Mouse (Mus musculus): Measurements from ENCODE around the gene Mfng. TPM values are rescaled to one million over a fixed set of nuclear protein-coding genes. Genes with fewer than 3 reads are reported as not detected.

The Mfng gene
- polyA plus RNA-seq, 1 experiment from 2014 or later, result 93.7 TPM

- H3K36me3 ChIP-seq, result no peaks in the 10 kb centered on the region
- no peak overlapping the region for H3K4me3 ChIP-seq (replicated peaks)
- H3K9ac ChIP-seq (replicated peaks), result no peak overlapping the region
- no peaks in the 10 kb centered on the region; the same call in 1 of the 2 replicates for H3K27me3 ChIP-seq
- H3K27ac ChIP-seq, result no peak overlapping the region
- peaks cover 10% of the 10 kb centered on the region; the same call in 1 of the 2 replicates for H3K4me1 ChIP-seq (replicated peaks)
- ATAC-seq, result no peak
- no peaks in the 10 kb centered on the region for H3K9me3 ChIP-seq
- 75% methylated on average over 9 of the region's 9 CpGs for WGBS
- no peak overlapping the region for H3K4me2 ChIP-seq (replicated peaks)
Measured at GRCm38 (mm10) chr15:78786411-78786818, 13.1 kb upstream of the Mfng start.

- Histone ChIP-seq H3K4me1 (replicated peaks) (peaks cover 10% of the 10 kb centered on the region; the same call in 1 of the 2 replicates), H3K27me3 (no peaks in the 10 kb centered on the region; the same call in 1 of the 2 replicates), H3K4me3 (replicated peaks) (no peak overlapping the region), H3K4me2 (replicated peaks) (no peak overlapping the region), H3K9me3 (no peaks in the 10 kb centered on the region), H3K27ac (no peak overlapping the region), H3K9ac (replicated peaks) (0 out of 2 replicates have a peak overlapping the region, but pooled peaks have one; percentile 19), H3K36me3 (no peaks in the 10 kb centered on the region)
- WGBS, result 18% methylated on average over 7 of the region's 7 CpGs
- peak; percentile 50 for ATAC-seq
Measured at GRCm38 (mm10) chr15:78785961-78786360, 12.7 kb upstream of the Mfng start.

- Histone ChIP-seq H3K27me3 (no peaks in the 10 kb centered on the region), H3K36me3 (no peaks in the 10 kb centered on the region), H3K27ac (no peak overlapping the region), H3K9ac (replicated peaks) (no peak overlapping the region), H3K4me2 (replicated peaks) (no peak overlapping the region), H3K9me3 (no peaks in the 10 kb centered on the region), H3K4me1 (replicated peaks) (peaks cover 10% of the 10 kb centered on the region; the same call in 1 of the 2 replicates), H3K4me3 (replicated peaks) (no peak overlapping the region)
- 90% methylated on average over 7 of the region's 7 CpGs for WGBS
- no peak for ATAC-seq
Measured at GRCm38 (mm10) chr15:78785258-78785657, 12.0 kb upstream of the Mfng start.

- Histone ChIP-seq H3K9me3 (no peaks in the 10 kb centered on the region), H3K4me3 (replicated peaks) (no peak overlapping the region), H3K4me1 (replicated peaks) (peaks cover 10% of the 10 kb centered on the region; the same call in 1 of the 2 replicates), H3K9ac (replicated peaks) (no peak overlapping the region), H3K4me2 (replicated peaks) (no peak overlapping the region), H3K36me3 (no peaks in the 10 kb centered on the region), H3K27ac (no peak overlapping the region), H3K27me3 (no peaks in the 10 kb centered on the region)
- no peak for ATAC-seq
- WGBS, result 68% methylated on average over 5 of the region's 5 CpGs
Measured at GRCm38 (mm10) chr15:78784520-78784919, 11.2 kb upstream of the Mfng start.

GRCm38 (mm10) chr15:78782348-78783103, 9.3 kb upstream of the Mfng start:
- H3K9ac ChIP-seq (replicated peaks), result no peak overlapping the region
- no peak for ATAC-seq
- H3K9me3 ChIP-seq, result no peaks in the 10 kb centered on the region
- WGBS, result 69% methylated on average over 14 of the region's 14 CpGs
- no peaks in the 10 kb centered on the region for H3K27me3 ChIP-seq
- no peaks in the 10 kb centered on the region for H3K36me3 ChIP-seq
- peaks cover 21% of the 10 kb centered on the region for H3K4me1 ChIP-seq (replicated peaks)
- no peak overlapping the region for H3K27ac ChIP-seq
- no peak overlapping the region for H3K4me2 ChIP-seq (replicated peaks)
- no peak overlapping the region for H3K4me3 ChIP-seq (replicated peaks)

- Histone ChIP-seq H3K27me3 (no peaks in the 10 kb centered on the region), H3K9me3 (no peaks in the 10 kb centered on the region), H3K4me1 (replicated peaks) (peaks cover 17% of the 10 kb centered on the region), H3K27ac (no peak overlapping the region), H3K4me2 (replicated peaks) (no peak overlapping the region), H3K4me3 (replicated peaks) (no peak overlapping the region), H3K36me3 (no peaks in the 10 kb centered on the region), H3K9ac (replicated peaks) (no peak overlapping the region)
- ATAC-seq, result no peak
- 90% methylated on average over 7 of the region's 7 CpGs for whole genome bisulfite sequencing
Measured at GRCm38 (mm10) chr15:78780908-78781307, 7.6 kb upstream of the Mfng start.

GRCm38 (mm10) chr15:78780359-78780758, 7.1 kb upstream of the Mfng start:
- H3K27ac ChIP-seq, result no peak overlapping the region
- no peak overlapping the region for H3K4me3 ChIP-seq (replicated peaks)
- no peak overlapping the region for H3K4me2 ChIP-seq (replicated peaks)
- H3K9ac ChIP-seq (replicated peaks), result no peak overlapping the region
- no peaks in the 10 kb centered on the region for H3K9me3 ChIP-seq
- no peak for ATAC-seq
- no peaks in the 10 kb centered on the region for H3K27me3 ChIP-seq
- peaks cover 15% of the 10 kb centered on the region for H3K4me1 ChIP-seq (replicated peaks)
- no peaks in the 10 kb centered on the region for H3K36me3 ChIP-seq
- WGBS, result 91% methylated on average over 14 of the region's 14 CpGs

GRCm38 (mm10) chr15:78779690-78780089, 6.4 kb upstream of the Mfng start:
- no peak overlapping the region for H3K27ac ChIP-seq

GRCm38 (mm10) chr15:78779253-78779652, 6.0 kb upstream of the Mfng start:
- Histone ChIP-seq H3K9ac (replicated peaks) (no peak overlapping the region), H3K4me2 (replicated peaks) (no peak overlapping the region), H3K27ac (no peak overlapping the region), H3K4me1 (replicated peaks) (peaks cover 15% of the 10 kb centered on the region), H3K4me3 (replicated peaks) (no peak overlapping the region), H3K9me3 (no peaks in the 10 kb centered on the region), H3K27me3 (no peaks in the 10 kb centered on the region), H3K36me3 (no peaks in the 10 kb centered on the region)
- ATAC-seq, result peak; percentile 18; the same call in 1 of the 2 replicates
- WGBS, result 82% methylated on average over 8 of the region's 8 CpGs

More at GRCm38 (mm10) chr15:78779690-78780089, 6.4 kb upstream of the Mfng start:
- Histone ChIP-seq H3K9ac (replicated peaks) (no peak overlapping the region), H3K4me3 (replicated peaks) (no peak overlapping the region), H3K4me2 (replicated peaks) (no peak overlapping the region), H3K27me3 (no peaks in the 10 kb centered on the region), H3K36me3 (no peaks in the 10 kb centered on the region), H3K4me1 (replicated peaks) (peaks cover 15% of the 10 kb centered on the region), H3K9me3 (no peaks in the 10 kb centered on the region)
- 95% methylated on average over 5 of the region's 5 CpGs for WGBS
- ATAC-seq, result no peak

GRCm38 (mm10) chr15:78778077-78778870, 5.0 kb upstream of the Mfng start:
- 41% methylated on average over 15 of the region's 15 CpGs for WGBS
- no peaks in the 10 kb centered on the region for H3K9me3 ChIP-seq
- peak; percentile 15; the same call in 1 of the 2 replicates for ATAC-seq
- H3K36me3 ChIP-seq, result no peaks in the 10 kb centered on the region
- peaks cover 24% of the 10 kb centered on the region for H3K4me1 ChIP-seq (replicated peaks)
- no peak overlapping the region for H3K4me3 ChIP-seq (replicated peaks)
- H3K27ac ChIP-seq, result peak overlapping the region; percentile 53; the same call in 1 of the 2 replicates
- peak overlapping the region; percentile 25; the same call in 1 of the 2 replicates for H3K9ac ChIP-seq (replicated peaks)
- no peak overlapping the region for H3K4me2 ChIP-seq (replicated peaks)
- no peaks in the 10 kb centered on the region for H3K27me3 ChIP-seq

GRCm38 (mm10) chr15:78772856-78773255, 419 bp downstream of the Mfng start:
- WGBS, result 29% methylated on average over 14 of the region's 14 CpGs
- peaks cover 5% of the 10 kb centered on the region; the same call in 1 of the 2 replicates for H3K36me3 ChIP-seq
- H3K27me3 ChIP-seq, result no peaks in the 10 kb centered on the region
- H3K4me2 ChIP-seq (replicated peaks), result peak overlapping the region; percentile 60
- no peaks in the 10 kb centered on the region for H3K9me3 ChIP-seq
- peak overlapping the region; percentile 97 for H3K27ac ChIP-seq
- H3K9ac ChIP-seq (replicated peaks), result peak overlapping the region; percentile 64
- H3K4me3 ChIP-seq (replicated peaks), result peak overlapping the region; percentile 43
- peaks cover 58% of the 10 kb centered on the region for H3K4me1 ChIP-seq (replicated peaks)
- no peak for ATAC-seq

GRCm38 (mm10) chr15:78772368-78772763, 909 bp downstream of the Mfng start:
- no peak for ATAC-seq
- Histone ChIP-seq H3K4me1 (replicated peaks) (peaks cover 58% of the 10 kb centered on the region), H3K4me2 (replicated peaks) (peak overlapping the region; percentile 60), H3K27ac (peak overlapping the region; percentile 97), H3K9ac (replicated peaks) (peak overlapping the region; percentile 64), H3K4me3 (replicated peaks) (peak overlapping the region; percentile 43), H3K27me3 (no peaks in the 10 kb centered on the region), H3K36me3 (peaks cover 5% of the 10 kb centered on the region), H3K9me3 (no peaks in the 10 kb centered on the region)
- WGBS, result 46% methylated on average over 4 of the region's 4 CpGs

All from midbrain, embryonic 13.5 days (tissue).